Mouse (Mus musculus): ENCODE measurements around the gene Krt8.
"Not testable (repeated sequence)": the region's sequence is repeated elsewhere in the genome, so short reads cannot be mapped to it uniquely, and the experiment has no call there.

Gene Krt8

GRCm38 (mm10) chr15:102007097-102008069, 3.1 kb upstream of the Krt8 start:
- DNase-seq (ENCODE audit: low read depth, low spot score): no peak

DNA sequence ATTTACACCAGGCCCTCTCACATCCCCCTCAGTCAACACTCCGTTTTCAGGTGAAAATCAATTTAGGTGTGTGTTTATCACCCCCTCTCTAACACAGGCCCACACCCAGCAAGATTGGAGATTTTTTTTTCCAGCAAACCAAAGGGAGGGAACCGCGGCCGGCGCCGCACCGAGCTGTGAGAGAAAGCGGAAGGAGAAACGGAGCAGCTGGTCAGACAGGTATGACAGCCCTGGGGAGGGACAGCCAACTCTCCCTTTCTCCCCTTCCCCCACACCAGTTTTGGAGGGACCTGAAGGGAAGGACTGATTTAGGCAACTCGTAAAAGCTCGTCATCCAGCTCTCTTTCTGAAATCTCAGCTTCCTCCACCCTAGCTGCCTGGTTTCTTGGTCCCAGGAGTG, 2.0 kb upstream of the Krt8 start:
- no peak for DNase-seq (ENCODE audit: low read depth, low spot score)

GRCm38 (mm10) chr15:102005290-102005689, 1.0 kb upstream of the Krt8 start:
- no peak for DNase-seq (ENCODE audit: low read depth, low spot score)

DNA sequence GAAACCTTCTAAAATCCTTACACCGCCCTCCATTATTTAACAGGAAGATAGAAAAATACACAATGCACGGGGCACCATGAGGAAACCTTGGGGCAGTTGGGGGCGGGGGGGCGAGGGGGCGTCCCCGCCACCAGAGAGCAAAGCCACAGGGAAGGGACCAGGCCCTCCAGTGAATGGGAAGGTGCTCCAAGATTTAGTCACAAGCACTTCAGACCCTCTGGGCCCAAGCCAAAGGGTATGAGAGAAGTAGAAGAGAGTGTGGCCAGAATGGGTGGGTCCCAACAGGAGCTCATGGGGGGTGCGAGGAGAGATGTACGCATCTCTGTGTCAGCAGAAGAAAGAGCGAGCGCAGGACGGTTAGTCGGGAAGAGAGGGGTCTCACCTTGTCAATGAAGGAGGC, 766 bp downstream of the Krt8 start:
- no peak for DNase-seq (ENCODE audit: low read depth, low spot score)

- DNase-seq (ENCODE audit: low read depth, low spot score): peak; percentile 80
Measured at GRCm38 (mm10) chr15:102002646-102003488, 1.4 kb downstream of the Krt8 start.

DNA sequence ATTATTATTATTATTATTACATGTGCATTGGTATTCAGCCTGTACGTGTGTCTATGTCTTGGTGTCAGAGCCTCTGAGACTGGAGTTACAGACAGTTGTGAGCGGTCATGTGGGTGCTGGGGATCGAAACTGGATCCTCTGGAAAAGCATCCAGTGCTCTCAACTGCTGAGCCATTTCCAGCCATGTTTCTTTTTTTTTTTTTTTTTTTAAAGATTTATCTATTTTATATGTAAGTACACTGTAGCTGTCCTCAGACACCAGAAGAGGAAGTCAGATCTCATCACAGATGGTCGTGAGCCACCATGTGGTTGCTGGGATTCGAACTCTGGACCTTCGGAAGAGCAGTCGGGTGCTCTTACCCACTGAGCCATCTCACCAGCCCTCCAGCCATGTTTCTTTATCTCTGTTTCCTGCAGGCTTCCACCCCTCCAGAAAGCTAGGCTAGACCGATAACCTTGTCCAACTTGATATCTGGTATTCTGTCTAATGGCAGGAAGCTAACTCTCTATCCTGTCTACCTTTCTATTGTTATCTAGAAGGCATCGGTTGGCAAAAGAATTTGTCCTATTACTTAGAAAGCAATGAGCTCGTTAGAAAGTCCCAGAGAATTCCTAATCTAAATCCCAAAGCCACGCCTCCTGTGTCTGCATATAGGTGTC, 4.5 kb downstream of the Krt8 start:
- DNase-seq (ENCODE audit: low read depth, low spot score): no peak

DNA sequence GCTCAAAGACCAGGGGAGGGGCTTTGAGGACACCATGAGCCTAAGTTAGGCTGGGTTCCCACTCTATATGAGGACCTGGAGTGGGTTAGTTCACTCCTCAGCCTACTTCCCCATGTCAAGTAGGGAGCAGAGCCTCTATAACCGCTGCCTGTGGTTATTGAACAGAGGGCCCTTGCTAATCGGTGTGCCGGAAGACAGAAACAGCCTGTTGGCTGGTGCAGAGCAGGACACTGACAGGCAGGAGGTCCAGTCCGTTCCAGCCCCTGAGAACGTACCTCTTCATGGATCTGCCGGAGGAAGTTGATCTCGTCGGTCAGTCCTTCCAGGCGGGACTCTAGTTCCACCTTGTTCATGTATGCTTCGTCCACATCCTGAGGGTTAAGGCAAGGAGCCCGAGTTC, 5.1 kb downstream of the Krt8 start:
- no peak for DNase-seq (ENCODE audit: low read depth, low spot score)

GRCm38 (mm10) chr15:101996450-101997078, 7.7 kb downstream of the Krt8 start:
- not testable (repeated sequence) for DNase-seq (ENCODE audit: low read depth, low spot score)

- no peak for DNase-seq (ENCODE audit: low read depth, low spot score)
Measured at GRCm38 (mm10) chr15:101995484-101996236, 8.6 kb downstream of the Krt8 start.

DNA sequence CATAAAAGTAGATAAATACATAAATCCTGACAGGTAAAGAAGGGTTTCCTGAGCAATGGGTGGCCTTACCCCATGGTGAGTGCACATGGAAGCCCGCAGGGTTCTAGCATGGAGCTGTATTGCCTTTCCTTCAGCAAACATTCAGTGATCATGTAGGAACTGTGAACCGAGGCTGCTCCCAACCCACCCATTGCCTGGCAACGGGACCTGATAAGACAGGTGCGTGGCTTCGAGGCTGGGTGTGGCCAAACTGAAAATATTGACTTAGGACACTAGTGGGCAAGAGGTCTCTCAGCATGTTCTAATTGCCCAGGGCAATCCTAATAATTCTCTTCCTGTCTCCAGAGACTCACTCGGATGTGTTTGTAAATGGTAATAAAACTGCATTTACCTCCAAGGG, 9.9 kb downstream of the Krt8 start:
- no peak for DNase-seq (ENCODE audit: low read depth, low spot score)

GRCm38 (mm10) chr15:101990946-101991345, 13.3 kb downstream of the Krt8 start:
- no peak for DNase-seq (ENCODE audit: low read depth, low spot score)

GRCm38 (mm10) chr15:101988714-101989113, 15.6 kb downstream of the Krt8 start:
- DNase-seq (ENCODE audit: low read depth, low spot score): no peak

- peak; percentile 87 for DNase-seq (ENCODE audit: low read depth, low spot score)
Measured at GRCm38 (mm10) chr15:101988119-101988518, 16.2 kb downstream of the Krt8 start.

DNA sequence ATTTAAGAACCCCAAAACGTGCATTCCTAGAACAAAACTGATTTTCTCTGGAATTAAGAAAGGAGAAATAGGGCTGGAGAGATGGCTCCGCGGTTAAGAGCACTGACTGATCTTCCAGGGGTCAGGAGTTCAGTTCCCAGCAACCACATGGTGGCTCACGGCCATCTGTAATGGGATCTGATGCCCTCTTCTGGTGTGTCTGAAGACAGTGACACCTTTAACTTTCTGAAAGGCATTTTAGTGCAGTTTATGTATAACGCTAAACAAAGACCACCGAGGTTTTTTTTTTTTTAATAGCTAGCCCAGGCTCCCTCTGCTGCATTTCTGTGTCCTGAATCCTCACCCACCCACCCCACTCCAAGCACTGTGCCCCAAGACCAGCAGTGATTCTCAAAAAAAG, 19.5 kb downstream of the Krt8 start:
- DNase-seq (ENCODE audit: low read depth, low spot score): no peak

GRCm38 (mm10) chr15:101983949-101984601, 20.2 kb downstream of the Krt8 start:
- DNase-seq (ENCODE audit: low read depth, low spot score): peak; percentile 97

- DNase-seq (ENCODE audit: low read depth, low spot score): no peak
Measured at GRCm38 (mm10) chr15:101983315-101983948, 20.9 kb downstream of the Krt8 start.

DNA sequence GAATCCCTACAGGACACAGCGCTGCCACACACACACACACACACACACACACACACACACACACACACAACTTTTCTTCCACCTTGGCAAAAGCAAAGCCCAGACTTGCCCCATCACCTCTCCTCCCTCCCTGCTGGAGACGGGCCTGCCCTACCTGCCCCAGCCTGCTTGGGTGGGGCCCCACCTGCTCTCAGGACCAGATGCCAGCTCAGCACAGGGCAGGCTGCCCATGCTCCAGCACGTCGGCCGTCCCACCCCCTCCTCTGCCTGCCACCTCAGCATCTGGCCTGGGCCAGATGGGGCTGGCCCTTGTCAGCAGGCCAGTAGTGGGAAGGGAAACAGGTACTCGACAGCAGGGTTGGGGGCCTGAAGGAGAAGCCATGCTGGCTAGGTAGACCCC, 23.4 kb downstream of the Krt8 start:
- no peak for DNase-seq (ENCODE audit: low read depth, low spot score)

DNA sequence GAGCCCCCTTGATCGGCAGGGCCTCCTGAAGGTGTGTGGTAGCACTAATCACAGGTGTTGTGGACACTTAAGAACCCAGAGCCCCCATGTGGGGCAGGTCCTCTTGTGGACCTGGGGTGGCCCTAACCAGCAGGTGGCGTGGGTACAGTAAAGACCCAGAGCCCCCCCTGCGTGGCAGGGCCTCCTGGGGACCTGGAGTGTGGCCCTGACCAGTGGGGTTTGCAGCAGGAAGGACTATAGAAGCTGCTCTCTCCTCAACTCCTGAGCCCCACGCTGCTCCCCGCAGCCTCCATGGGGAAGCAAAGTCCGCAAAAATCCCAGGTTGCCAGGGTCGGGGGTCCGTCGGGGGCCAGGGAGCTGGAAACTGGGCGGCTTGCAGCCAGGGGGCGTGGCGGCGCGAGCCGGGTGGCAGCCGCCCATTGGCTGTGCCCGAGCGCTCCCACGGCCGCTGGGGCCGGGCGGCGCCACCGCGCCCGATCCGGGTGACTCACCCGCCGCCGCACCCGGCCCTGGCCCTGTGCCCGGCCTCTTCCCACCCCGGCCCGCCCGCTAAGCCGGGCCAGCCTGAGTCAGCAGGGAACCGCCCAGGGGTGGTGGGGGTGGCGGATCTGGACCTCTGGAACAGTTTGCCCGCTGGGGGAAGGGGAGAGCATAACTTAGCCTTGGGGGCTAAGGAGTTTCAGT, 27.1 kb downstream of the Krt8 start:
- DNase-seq (ENCODE audit: low read depth, low spot score): peak; percentile 80

DNA sequence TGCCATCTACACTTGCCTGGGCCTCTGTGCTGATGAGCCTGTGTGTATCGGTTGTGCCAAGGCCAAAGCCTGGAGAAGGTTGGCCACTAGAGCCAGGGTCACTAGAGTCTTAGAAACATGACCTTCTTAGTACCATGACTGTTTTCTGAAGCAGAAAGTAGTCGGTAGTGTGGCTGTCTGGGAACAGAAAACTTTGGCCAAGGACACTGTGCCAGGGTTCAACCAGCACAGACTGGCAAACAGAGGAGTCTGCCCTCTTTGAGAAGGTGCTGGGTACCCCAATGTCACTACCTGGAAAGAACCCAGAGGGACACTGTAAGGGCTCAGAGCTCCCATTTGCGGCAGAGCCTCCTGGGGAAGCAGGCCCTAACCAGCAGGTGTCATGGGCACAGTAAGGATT, 27.6 kb downstream of the Krt8 start:
- no peak for DNase-seq (ENCODE audit: low read depth, low spot score)
